Mouse (Mus musculus): ENCODE results near the gene Eid2b. TPM values are rescaled to one million over a fixed set of nuclear protein-coding genes. Genes with fewer than 3 reads are reported as not detected.

The Eid2b gene
- polyA plus RNA-seq, 1 experiment from 2014 or later: 6.3 TPM

- H3K27me3 ChIP-seq (ENCODE audit: control insufficient read depth, insufficient read depth, low read length): no peaks in the 10 kb centered on the region
- no peaks in the 10 kb centered on the region for H3K9me3 ChIP-seq (replicated peaks; ENCODE audit: control insufficient read depth, low read length)
- WGBS (ENCODE audit: insufficient replicate concordance): 7% methylated on average over 57 of the region's 57 CpGs
- peaks cover 5% of the 10 kb centered on the region; the same call in 1 of the 2 replicates for H3K4me1 ChIP-seq (ENCODE audit: control insufficient read depth, insufficient read depth, low read length)
- no peaks in the 10 kb centered on the region for H3K36me3 ChIP-seq (ENCODE audit: control insufficient read depth, insufficient read depth, low read length)
- ATAC-seq (replicated peaks; ENCODE audit: insufficient number of reproducible peaks, low FRiP score, low TSS enrichment): peak; percentile 80
- H3K27ac ChIP-seq (ENCODE audit: low read depth, low read length): peak within 1 kb of the TSS; percentile 78
- H3K4me2 ChIP-seq: peak within 1 kb of the TSS; percentile 83
- H3K9ac ChIP-seq (ENCODE audit: low read depth, low read length): peak within 1 kb of the TSS; percentile 88
- H3K4me3 ChIP-seq (ENCODE audit: low read depth, low read length): peak within 1 kb of the TSS; percentile 89
Measured at GRCm38 (mm10) chr7:28267129-28268041, 10.2 kb upstream of the Eid2b start, which contains the start of gene Eid2. Gene Eid2 (plus strand): TSS chr7:28267881.

- Histone ChIP-seq H3K36me3 (ENCODE audit: control insufficient read depth, insufficient read depth, low read length) (no peaks in the 10 kb centered on the region), H3K9ac (ENCODE audit: low read depth, low read length) (peak overlapping the region; percentile 88), H3K27ac (ENCODE audit: low read depth, low read length) (peak overlapping the region; percentile 78), H3K4me1 (ENCODE audit: control insufficient read depth, insufficient read depth, low read length) (peaks cover 5% of the 10 kb centered on the region; the same call in 1 of the 2 replicates), H3K4me3 (ENCODE audit: low read depth, low read length) (peak overlapping the region; percentile 89), H3K4me2 (peak overlapping the region; percentile 83), H3K27me3 (ENCODE audit: control insufficient read depth, insufficient read depth, low read length) (no peaks in the 10 kb centered on the region), H3K9me3 (replicated peaks; ENCODE audit: control insufficient read depth, low read length) (no peaks in the 10 kb centered on the region)
- WGBS (ENCODE audit: insufficient replicate concordance): under 1% methylated on average over 53 of the region's 62 CpGs
- ATAC-seq (replicated peaks; ENCODE audit: insufficient number of reproducible peaks, low FRiP score, low TSS enrichment): peak; percentile 73; the same call in 1 of the 2 replicates
Measured at GRCm38 (mm10) chr7:28268042-28268531, 9.5 kb upstream of the Eid2b start.

- H3K4me2 ChIP-seq: peak overlapping the region; percentile 83
Measured at GRCm38 (mm10) chr7:28268576-28268975, 9.0 kb upstream of the Eid2b start.

GRCm38 (mm10) chr7:28269355-28269754, 8.2 kb upstream of the Eid2b start:
- H3K4me1 ChIP-seq (ENCODE audit: control insufficient read depth, insufficient read depth, low read length): peaks cover 5% of the 10 kb centered on the region; the same call in 1 of the 2 replicates
- no peak overlapping the region for H3K4me3 ChIP-seq (ENCODE audit: low read depth, low read length)
- no peak overlapping the region for H3K4me2 ChIP-seq
- H3K9me3 ChIP-seq (replicated peaks; ENCODE audit: control insufficient read depth, low read length): no peaks in the 10 kb centered on the region
- no peak overlapping the region for H3K27ac ChIP-seq (ENCODE audit: low read depth, low read length)
- no peak for ATAC-seq (replicated peaks; ENCODE audit: insufficient number of reproducible peaks, low FRiP score, low TSS enrichment)
- no peaks in the 10 kb centered on the region for H3K27me3 ChIP-seq (ENCODE audit: control insufficient read depth, insufficient read depth, low read length)
- H3K36me3 ChIP-seq (ENCODE audit: control insufficient read depth, insufficient read depth, low read length): no peaks in the 10 kb centered on the region
- no peak overlapping the region for H3K9ac ChIP-seq (ENCODE audit: low read depth, low read length)
- WGBS (ENCODE audit: insufficient replicate concordance): 84% methylated on average over 12 of the region's 12 CpGs

More at GRCm38 (mm10) chr7:28268576-28268975, 9.0 kb upstream of the Eid2b start:
- H3K27ac ChIP-seq (ENCODE audit: low read depth, low read length): 0 out of 2 replicates have a peak overlapping the region, but pooled peaks have one; percentile 78
- no peaks in the 10 kb centered on the region for H3K27me3 ChIP-seq (ENCODE audit: control insufficient read depth, insufficient read depth, low read length)
- H3K4me1 ChIP-seq (ENCODE audit: control insufficient read depth, insufficient read depth, low read length): peaks cover 5% of the 10 kb centered on the region; the same call in 1 of the 2 replicates
- 30% methylated on average over 16 of the region's 16 CpGs for WGBS (ENCODE audit: insufficient replicate concordance)
- H3K36me3 ChIP-seq (ENCODE audit: control insufficient read depth, insufficient read depth, low read length): no peaks in the 10 kb centered on the region
- H3K9me3 ChIP-seq (replicated peaks; ENCODE audit: control insufficient read depth, low read length): no peaks in the 10 kb centered on the region
- H3K4me3 ChIP-seq (ENCODE audit: low read depth, low read length): peak overlapping the region; percentile 89
- ATAC-seq (replicated peaks; ENCODE audit: insufficient number of reproducible peaks, low FRiP score, low TSS enrichment): no peak
- peak overlapping the region; percentile 88 for H3K9ac ChIP-seq (ENCODE audit: low read depth, low read length)

GRCm38 (mm10) chr7:28271761-28272160, 5.8 kb upstream of the Eid2b start:
- H3K4me3 ChIP-seq (ENCODE audit: low read depth, low read length): no peak overlapping the region
- WGBS (ENCODE audit: insufficient replicate concordance): 66% methylated on average over 3 of the region's 3 CpGs
- no peak for ATAC-seq (replicated peaks; ENCODE audit: insufficient number of reproducible peaks, low FRiP score, low TSS enrichment)
- H3K27me3 ChIP-seq (ENCODE audit: control insufficient read depth, insufficient read depth, low read length): no peaks in the 10 kb centered on the region
- no peak overlapping the region for H3K27ac ChIP-seq (ENCODE audit: low read depth, low read length)
- no peaks in the 10 kb centered on the region for H3K36me3 ChIP-seq (ENCODE audit: control insufficient read depth, insufficient read depth, low read length)
- H3K4me2 ChIP-seq: no peak overlapping the region
- peaks cover 5% of the 10 kb centered on the region; the same call in 1 of the 2 replicates for H3K4me1 ChIP-seq (ENCODE audit: control insufficient read depth, insufficient read depth, low read length)
- no peaks in the 10 kb centered on the region for H3K9me3 ChIP-seq (replicated peaks; ENCODE audit: control insufficient read depth, low read length)
- no peak overlapping the region for H3K9ac ChIP-seq (ENCODE audit: low read depth, low read length)

GRCm38 (mm10) chr7:28277237-28277614, 313 bp upstream of the Eid2b start:
- ATAC-seq (replicated peaks; ENCODE audit: insufficient number of reproducible peaks, low FRiP score, low TSS enrichment): peak; percentile 5; the same call in 1 of the 2 replicates
- Histone ChIP-seq H3K4me2 (no peak overlapping the region), H3K27ac (ENCODE audit: low read depth, low read length) (no peak overlapping the region), H3K36me3 (ENCODE audit: control insufficient read depth, insufficient read depth, low read length) (no peaks in the 10 kb centered on the region), H3K27me3 (ENCODE audit: control insufficient read depth, insufficient read depth, low read length) (no peaks in the 10 kb centered on the region), H3K4me3 (ENCODE audit: low read depth, low read length) (peak overlapping the region; percentile 69; the same call in 1 of the 2 replicates), H3K9ac (ENCODE audit: low read depth, low read length) (no peak overlapping the region), H3K9me3 (replicated peaks; ENCODE audit: control insufficient read depth, low read length) (no peaks in the 10 kb centered on the region), H3K4me1 (ENCODE audit: control insufficient read depth, insufficient read depth, low read length) (no peaks in the 10 kb centered on the region)
- 60% methylated on average over 8 of the region's 8 CpGs for WGBS (ENCODE audit: insufficient replicate concordance)

- WGBS (ENCODE audit: insufficient replicate concordance): 85% methylated on average over 7 of the region's 7 CpGs
- Histone ChIP-seq H3K4me1 (ENCODE audit: control insufficient read depth, insufficient read depth, low read length) (no peaks in the 10 kb centered on the region), H3K27ac (ENCODE audit: low read depth, low read length) (no peak overlapping the region), H3K9me3 (replicated peaks; ENCODE audit: control insufficient read depth, low read length) (no peaks in the 10 kb centered on the region), H3K9ac (ENCODE audit: low read depth, low read length) (peak overlapping the region; percentile 90), H3K4me2 (peak overlapping the region; percentile 93), H3K27me3 (ENCODE audit: control insufficient read depth, insufficient read depth, low read length) (no peaks in the 10 kb centered on the region), H3K4me3 (ENCODE audit: low read depth, low read length) (peak overlapping the region; percentile 69), H3K36me3 (ENCODE audit: control insufficient read depth, insufficient read depth, low read length) (no peaks in the 10 kb centered on the region)
- no peak for ATAC-seq (replicated peaks; ENCODE audit: insufficient number of reproducible peaks, low FRiP score, low TSS enrichment)
Measured at GRCm38 (mm10) chr7:28278279-28278652, 727 bp downstream of the Eid2b start.

GRCm38 (mm10) chr7:28280630-28281029, 3.1 kb downstream of the Eid2b start:
- H3K27me3 ChIP-seq (ENCODE audit: control insufficient read depth, insufficient read depth, low read length): no peaks in the 10 kb centered on the region
- H3K4me1 ChIP-seq (ENCODE audit: control insufficient read depth, insufficient read depth, low read length): no peaks in the 10 kb centered on the region
- no peak overlapping the region for H3K4me2 ChIP-seq
- no peak for ATAC-seq (replicated peaks; ENCODE audit: insufficient number of reproducible peaks, low FRiP score, low TSS enrichment)
- H3K9ac ChIP-seq (ENCODE audit: low read depth, low read length): no peak overlapping the region
- 71% methylated on average over 7 of the region's 7 CpGs for WGBS (ENCODE audit: insufficient replicate concordance)
- no peaks in the 10 kb centered on the region for H3K9me3 ChIP-seq (replicated peaks; ENCODE audit: control insufficient read depth, low read length)
- H3K4me3 ChIP-seq (ENCODE audit: low read depth, low read length): no peak overlapping the region
- H3K36me3 ChIP-seq (ENCODE audit: control insufficient read depth, insufficient read depth, low read length): no peaks in the 10 kb centered on the region
- H3K27ac ChIP-seq (ENCODE audit: low read depth, low read length): no peak overlapping the region

All from heart, embryonic 11.5 days (tissue).